Mouse (Mus musculus) liver, postnatal 0 days (tissue): ENCODE data around the gene Arfgef3. TPM values are rescaled to one million over a fixed set of nuclear protein-coding genes. Genes with fewer than 3 reads are reported as not detected.
A peak's percentile ranks its signal among the peaks of the same experiment; 100 is the strongest.

Experiments used
- ATAC-seq: fragments of 200-750 bp; cut with Nextera tagmentation; 2 replicates; pipeline ENCODE4 v1.8.0; 2017; ENCODE audit warnings: mild to moderate bottlenecking, moderate library complexity
- DNase-seq: peaks from one replicate; pipeline ENCODE4 v3.0.0-alpha.2; 2016
- H3K27ac ChIP-seq: fragments of 300-500 bp; sonication (generic); 2 replicates; pipeline ENCODE4 v1.5.1; 2014; ENCODE audit warnings: antibody characterized with exemption, moderate library complexity, mild to moderate bottlenecking, low read depth
- H3K27me3 ChIP-seq: fragments of 300-500 bp; sonication (generic); 2 replicates; pipeline ENCODE4 v1.6.1; 2014; ENCODE audit warnings: low read length, control low read depth, mixed read lengths; ENCODE audit not compliant: insufficient read depth
- H3K36me3 ChIP-seq: fragments of 300-500 bp; sonication (generic); replicated peaks from 2 replicates; pipeline ENCODE4 v1.6.1; 2014; ENCODE audit warnings: mild to moderate bottlenecking, control low read depth, low read length, moderate library complexity, mixed read lengths; ENCODE audit not compliant: insufficient read depth
- H3K4me1 ChIP-seq: fragments of 300-500 bp; sonication (generic); 2 replicates; pipeline ENCODE4 v1.6.1; 2014; ENCODE audit warnings: antibody characterized with exemption, mild to moderate bottlenecking, control low read depth; ENCODE audit not compliant: insufficient read depth
- H3K4me2 ChIP-seq: fragments of 300-500 bp; sonication (generic); 2 replicates; pipeline ENCODE4 v1.6.1; 2014; ENCODE audit warnings: low read depth, mild to moderate bottlenecking, low read length, moderate library complexity, mixed read lengths
- H3K4me3 ChIP-seq: fragments of 300-500 bp; sonication (generic); 2 replicates; pipeline ENCODE4 v1.5.1; 2014; ENCODE audit warnings: low read depth, low read length
- H3K9ac ChIP-seq: fragments of 300-500 bp; sonication (generic); replicated peaks from 2 replicates; pipeline ENCODE4 v1.6.1; 2014; ENCODE audit warnings: mild to moderate bottlenecking, moderate library complexity
- H3K9me3 ChIP-seq: fragments of 300-500 bp; sonication (generic); 2 replicates; pipeline ENCODE4 v1.6.1; 2016; ENCODE audit warnings: mild to moderate bottlenecking, control low read depth, low read length, mixed read lengths
- CTCF ChIP-seq: sonication (generic); IDR thresholded peaks from 2 replicates; pipeline ENCODE4 v1.5.1; 2016; ENCODE audit warnings: antibody characterized with exemption, low read depth
- EP300 ChIP-seq: IDR thresholded peaks from 2 replicates; pipeline ENCODE4 v1.6.1; 2016; ENCODE audit warnings: antibody characterized with exemption, low read depth, mild to moderate bottlenecking
- WGBS: fragments of 180-500 bp; shearing (Covaris S2); extraction: QIAGEN DNeasy Blood & Tissue Kit; methylation state at CpG from one replicate; pipeline ENCODE4 v1.1.7; 2014; ENCODE audit not compliant: insufficient replicate concordance; 5-methylcytosine and 5-hydroxymethylcytosine counted together
- polyA plus RNA-seq: library from polyadenylated mRNA; unstranded; fragments of >200 nt; fragmentation: Nextera tagmentation; extraction: Ambion mirVana; gene quantifications from 2 replicates; pipeline ENCODE4 v1.2.1, GENCODE M21; 2015

The Arfgef3 gene
- polyA plus RNA-seq = 0.01 TPM in 2 replicates

DNA sequence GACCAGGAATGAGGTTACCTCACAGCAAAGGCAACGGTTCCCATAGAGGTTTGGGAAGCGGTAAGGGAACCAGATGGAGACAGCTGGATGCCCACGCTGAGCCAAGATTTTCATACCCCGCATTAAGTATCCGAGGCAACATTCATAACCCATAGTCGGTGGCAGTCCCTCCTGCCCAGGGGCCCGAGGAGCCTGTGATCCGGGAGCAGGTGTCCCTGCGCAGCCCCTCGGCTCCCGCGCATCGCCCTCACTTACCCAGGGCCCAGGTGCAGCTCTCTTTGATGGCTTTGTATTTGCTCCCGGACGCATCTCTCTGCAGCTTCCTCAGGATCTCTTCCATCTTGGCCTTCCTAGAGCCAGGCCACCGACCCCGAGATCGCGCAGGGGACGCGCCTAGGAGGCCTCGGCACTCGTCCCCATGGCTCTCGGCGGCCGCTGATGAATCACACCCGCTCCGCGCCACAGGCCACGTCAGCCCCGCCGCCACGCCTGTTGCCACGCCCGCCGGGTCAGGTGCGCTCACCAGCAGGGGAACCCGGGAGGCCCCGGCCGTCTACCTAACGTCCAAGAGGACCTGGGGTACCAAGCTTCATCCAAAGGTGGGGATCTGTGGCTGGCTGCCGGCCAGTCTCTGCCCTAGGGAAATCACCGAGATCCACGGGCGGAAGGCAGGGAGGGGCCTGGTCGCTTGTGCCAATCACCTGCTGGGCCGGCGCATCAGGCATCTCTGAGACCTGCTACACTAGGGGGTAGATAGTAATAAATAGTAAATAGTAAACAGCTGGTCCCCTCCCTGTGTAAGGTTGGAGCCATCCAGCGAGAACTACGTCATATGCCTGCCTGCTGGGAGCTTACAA lies at the start of gene Arfgef3:
Arfgef3 (minus strand) TSS at position 664 of the 857 bp plus-strand sequence.
- Histone ChIP-seq H3K9ac (no peak within 1 kb of the TSS), H3K4me1 (0 out of 2 replicates have a peak, but pooled peaks cover 3% of the 10 kb centered on the region), H3K27me3 (0 out of 2 replicates have a peak, but pooled peaks cover 7% of the 10 kb centered on the region), H3K9me3 (no peaks in the 10 kb centered on the region), H3K36me3 (no peaks in the 10 kb centered on the region), H3K4me2 (peak within 1 kb of the TSS; percentile 71), H3K4me3 (peak within 1 kb of the TSS; percentile 34), H3K27ac (no peak within 1 kb of the TSS)
- ATAC-seq (peak; percentile 40), DNase-seq (peak; percentile 56)
- TF ChIP-seq CTCF (no peak), EP300 (no peak)
- WGBS = 4% methylated on average over 50 of the region's 50 CpGs

DNA sequence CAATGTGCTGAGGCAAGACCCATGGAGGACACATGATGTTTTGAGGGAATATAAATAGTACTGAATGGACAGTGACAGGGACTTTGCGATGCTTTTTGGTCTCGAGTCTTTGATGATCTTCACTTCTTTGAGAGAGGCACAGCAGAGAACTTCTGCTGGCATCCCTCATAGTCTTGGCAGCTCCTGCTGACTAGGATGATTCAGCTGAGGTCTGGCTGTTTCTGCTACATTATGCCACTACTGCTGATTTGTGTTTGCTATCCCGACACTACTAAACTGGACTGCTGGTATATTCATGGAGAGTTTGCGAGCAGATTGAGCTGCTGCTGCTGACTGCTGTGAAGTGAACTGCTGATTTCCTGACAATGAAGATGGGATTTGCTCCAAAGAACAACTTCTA lies 46.3 kb upstream of the Arfgef3 start:
- WGBS = 83% methylated on average over 4 of the region's 4 CpGs
- Histone ChIP-seq H3K9me3 (no peaks in the 10 kb centered on the region), H3K36me3 (no peaks in the 10 kb centered on the region), H3K27me3 (no peaks in the 10 kb centered on the region), H3K4me3 (no peak overlapping the region), H3K9ac (no peak overlapping the region), H3K4me2 (no peak overlapping the region), H3K4me1 (no peaks in the 10 kb centered on the region), H3K27ac (no peak overlapping the region)
- ATAC-seq = no peak
- TF ChIP-seq EP300 (no peak), CTCF (no peak)
- DNase-seq = no peak

DNA sequence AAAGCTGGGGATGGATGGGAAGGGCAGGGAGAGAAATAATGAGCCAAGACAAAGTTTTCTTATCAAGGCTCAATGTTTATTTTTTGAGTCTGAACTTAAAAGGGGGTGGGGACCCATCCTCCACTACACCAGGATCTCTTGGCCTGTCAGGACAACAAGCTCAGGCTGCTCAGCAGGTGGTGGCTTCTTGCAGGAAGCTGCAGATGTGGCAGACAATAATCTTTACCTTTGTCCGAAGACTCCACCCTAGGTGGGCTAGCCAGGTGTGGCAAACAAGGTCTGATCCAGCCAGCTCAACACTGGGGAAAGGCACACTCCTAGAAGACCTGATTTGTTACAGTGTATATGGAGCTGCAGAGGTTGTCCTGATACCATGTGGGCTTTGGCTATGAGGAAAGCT lies 44.9 kb upstream of the Arfgef3 start:
- Histone ChIP-seq H3K9ac (no peak overlapping the region), H3K36me3 (no peaks in the 10 kb centered on the region), H3K4me3 (no peak overlapping the region), H3K4me1 (no peaks in the 10 kb centered on the region), H3K27me3 (no peaks in the 10 kb centered on the region), H3K27ac (no peak overlapping the region), H3K9me3 (no peaks in the 10 kb centered on the region), H3K4me2 (no peak overlapping the region)
- ATAC-seq (no peak), DNase-seq (no peak)
- no peak for TF ChIP-seq EP300
- TF ChIP-seq CTCF = no peak
- WGBS = 63% methylated on average over 1 of the region's 1 CpGs

DNA sequence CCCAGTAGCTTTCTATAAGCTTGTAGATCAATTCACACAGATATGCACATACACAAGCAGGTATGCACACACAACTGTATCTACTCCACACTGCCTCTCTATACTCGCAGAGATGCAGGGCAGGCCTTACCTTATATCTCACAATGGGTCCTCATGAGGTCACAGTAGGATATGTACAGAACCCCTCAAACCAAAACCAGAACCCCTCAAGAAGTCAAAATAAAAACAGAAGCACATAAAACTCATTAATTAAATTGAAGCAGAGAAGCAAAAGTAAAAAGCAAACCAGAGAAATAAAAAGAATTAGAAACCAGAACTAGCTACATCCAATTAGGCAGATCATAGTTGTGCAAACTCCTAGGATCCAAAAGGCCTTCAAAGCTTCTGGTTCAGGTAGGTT lies 42.9 kb upstream of the Arfgef3 start, which contains the start of gene Gm4922:
Gm4922 (minus strand) TSS at position 101 of the 400 bp plus-strand sequence.
- Histone ChIP-seq H3K4me1 (no peaks in the 10 kb centered on the region), H3K4me3 (no peak within 1 kb of the TSS), H3K4me2 (no peak within 1 kb of the TSS), H3K27me3 (no peaks in the 10 kb centered on the region), H3K27ac (no peak within 1 kb of the TSS), H3K9ac (no peak within 1 kb of the TSS), H3K9me3 (no peaks in the 10 kb centered on the region), H3K36me3 (no peaks in the 10 kb centered on the region)
- WGBS = 76% methylated on average over 1 of the region's 1 CpGs
- no peak for DNase-seq
- no peak for ATAC-seq
- TF ChIP-seq CTCF (no peak), EP300 (no peak)

DNA sequence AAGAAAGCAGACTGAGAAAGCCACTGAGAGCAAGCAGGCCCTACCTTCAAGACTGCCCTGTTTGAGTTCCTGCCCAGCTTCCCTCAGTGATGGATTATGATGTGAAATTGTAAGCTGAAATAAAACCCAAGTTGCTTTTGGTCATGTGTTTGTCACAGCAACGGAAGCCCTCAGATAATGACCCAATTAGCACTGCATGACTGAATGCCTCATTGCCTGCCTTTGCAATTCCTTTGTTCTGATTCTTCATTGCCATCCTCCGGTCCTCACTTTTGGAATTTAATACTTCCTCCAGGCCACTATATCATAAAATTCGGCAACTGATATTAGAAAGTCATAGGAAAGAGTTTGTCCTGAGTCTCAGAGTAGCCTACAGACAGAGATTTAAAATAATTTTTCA lies 33.8 kb upstream of the Arfgef3 start:
- Histone ChIP-seq H3K4me2 (no peak overlapping the region), H3K4me1 (no peaks in the 10 kb centered on the region), H3K36me3 (no peaks in the 10 kb centered on the region), H3K9me3 (no peaks in the 10 kb centered on the region), H3K27ac (no peak overlapping the region), H3K4me3 (no peak overlapping the region), H3K27me3 (no peaks in the 10 kb centered on the region), H3K9ac (no peak overlapping the region)
- WGBS = 68% methylated on average over 3 of the region's 3 CpGs
- TF ChIP-seq CTCF = no peak
- TF ChIP-seq EP300 = no peak
- no peak for ATAC-seq
- no peak for DNase-seq

DNA sequence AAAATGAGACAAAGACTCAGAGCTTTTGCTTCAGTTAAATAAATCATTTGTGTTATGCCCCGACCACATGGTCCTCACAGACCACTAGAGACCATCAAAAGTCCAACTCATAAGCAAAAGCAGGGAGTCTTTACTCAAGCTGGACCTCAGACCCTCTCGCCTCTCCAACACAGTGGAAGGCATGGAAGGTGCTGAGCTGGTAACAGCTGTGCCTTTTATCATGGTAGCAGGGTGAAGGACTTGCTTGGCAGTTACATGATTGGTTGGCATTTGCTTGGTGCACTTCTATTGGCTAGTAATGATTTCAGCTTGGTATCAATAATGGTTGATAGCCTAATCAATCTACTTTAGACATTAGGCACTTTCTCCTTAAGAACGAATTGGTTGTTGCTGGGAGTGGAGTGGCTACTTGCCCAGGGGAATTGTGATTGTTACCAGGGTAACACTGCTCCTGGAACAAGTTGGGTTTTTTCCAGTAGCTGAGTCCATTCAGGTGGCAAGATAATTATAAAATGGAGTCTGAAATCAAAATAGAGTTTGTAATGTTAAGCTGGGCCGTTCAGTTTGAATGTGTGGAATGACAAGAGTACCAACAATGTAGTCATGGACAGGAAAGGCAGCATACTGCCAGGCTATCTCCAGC lies 28.9 kb upstream of the Arfgef3 start:
- ATAC-seq = no peak
- no peak for DNase-seq
- Histone ChIP-seq H3K4me1 (no peaks in the 10 kb centered on the region), H3K9ac (no peak overlapping the region), H3K27me3 (no peaks in the 10 kb centered on the region), H3K4me3 (no peak overlapping the region), H3K27ac (no peak overlapping the region), H3K9me3 (no peaks in the 10 kb centered on the region), H3K36me3 (no peaks in the 10 kb centered on the region), H3K4me2 (no peak overlapping the region)
- TF ChIP-seq EP300 (no peak), CTCF (no peak)
- WGBS = 66% methylated on average over 4 of the region's 4 CpGs
